Mouse (Mus musculus): ENCODE data around the gene U90926.

Gene U90926

DNA sequence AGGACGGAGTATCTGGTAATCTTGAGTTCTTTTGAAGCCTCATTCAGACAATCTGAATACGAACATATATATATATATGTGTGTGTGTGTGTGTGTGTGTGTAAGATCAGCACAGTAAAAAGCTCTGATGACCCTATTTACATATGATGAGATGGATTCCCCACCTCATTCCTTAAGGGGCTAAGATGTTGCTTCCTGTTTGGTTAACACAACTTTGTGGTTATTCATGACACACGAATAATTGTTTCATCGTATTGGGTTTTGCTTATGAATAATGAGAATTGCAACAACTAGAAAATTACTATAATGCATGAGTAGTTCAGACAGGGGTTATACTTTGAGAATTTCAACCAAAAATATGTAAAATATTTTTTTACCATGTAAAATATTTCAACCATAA, at the start of gene U90926:
TSS of gene U90926 (minus strand) at position 101 of the 400 bp plus-strand sequence.
- no peak for DNase-seq

DNA sequence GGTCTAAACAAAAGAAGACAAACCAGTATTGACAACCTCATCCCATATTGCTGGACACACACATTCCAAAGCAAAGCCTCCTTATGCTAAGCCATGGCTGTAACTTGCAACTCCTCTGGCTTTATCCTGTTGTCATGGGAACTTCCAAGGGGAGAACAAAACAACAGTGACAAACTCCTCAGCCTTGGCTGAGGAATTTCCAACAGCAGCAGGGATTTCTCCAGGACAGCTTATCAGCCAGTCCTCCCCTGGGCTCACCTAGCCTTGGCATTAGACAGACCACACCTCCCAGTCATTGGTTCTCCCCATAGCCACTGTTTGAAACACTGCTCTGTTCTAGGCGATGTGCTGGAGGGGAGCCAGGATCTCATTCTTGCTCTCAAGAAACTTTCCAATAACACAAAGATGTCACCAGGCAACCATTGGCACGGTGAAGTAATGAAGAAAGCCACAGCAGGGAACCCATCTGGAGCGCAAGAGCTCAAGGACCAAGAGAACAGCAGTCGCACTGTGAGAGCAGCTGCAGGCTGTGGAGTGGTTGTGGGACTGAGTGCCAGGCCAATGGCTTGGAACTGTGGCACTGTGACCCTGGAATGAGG, 48.7 kb upstream of the U90926 start:
- DNase-seq, result peak; percentile 17

GRCm38 (mm10) chr5:92262646-92263045, 47.4 kb upstream of the U90926 start:
- DNase-seq, result no peak

DNA sequence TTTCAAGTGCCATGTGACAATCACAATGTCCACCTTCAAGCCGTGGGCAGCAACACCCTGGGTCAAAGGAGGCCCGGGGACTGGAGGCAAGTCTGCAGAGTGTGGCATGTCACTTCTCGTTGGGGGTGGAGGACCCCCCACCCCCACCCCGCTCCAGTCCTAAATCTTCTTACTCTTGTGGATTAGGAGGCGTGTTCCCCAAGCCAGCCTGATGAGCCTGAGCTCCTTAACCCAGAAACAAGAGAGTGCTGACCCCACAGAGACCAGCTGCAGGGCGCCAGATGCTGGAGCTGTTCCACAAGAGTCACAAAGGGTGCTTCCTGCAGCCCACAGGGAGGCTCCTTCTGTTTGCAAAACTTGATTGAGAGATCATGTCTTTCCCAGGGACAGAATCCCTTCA, 41.0 kb upstream of the U90926 start, which contains the start of gene Ppef2:
TSS of gene Ppef2 (minus strand) at position 61 of the 400 bp plus-strand sequence.
- no peak for DNase-seq

GRCm38 (mm10) chr5:92254476-92254875, 39.3 kb upstream of the U90926 start:
- no peak for DNase-seq

DNA sequence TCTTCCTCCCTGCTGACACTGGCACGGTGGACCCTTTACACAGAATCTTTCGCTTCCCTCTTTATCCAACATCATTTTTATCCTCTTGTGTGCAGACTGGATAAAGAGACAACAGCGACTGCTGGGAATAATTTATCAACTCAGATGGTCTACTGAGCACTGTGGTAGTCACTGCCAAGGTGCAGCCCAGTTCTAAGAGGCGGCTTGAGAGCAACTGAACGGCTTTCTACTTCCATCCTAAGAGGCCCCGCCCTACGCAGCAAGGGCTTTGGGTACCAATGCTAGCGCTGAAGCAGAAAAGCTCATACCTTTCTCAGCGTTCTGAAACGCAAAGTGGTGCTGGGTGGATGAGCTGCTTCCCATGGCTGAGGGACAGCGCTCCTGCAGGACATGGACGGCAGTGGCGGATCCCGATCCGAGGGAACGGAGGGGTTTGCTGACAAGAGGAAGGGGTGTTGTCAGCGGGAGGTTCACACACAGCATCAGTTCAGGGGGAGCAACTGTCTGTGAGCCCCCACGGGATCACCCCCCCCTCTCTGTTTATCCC, 37.7 kb upstream of the U90926 start:
- no peak for DNase-seq

DNA sequence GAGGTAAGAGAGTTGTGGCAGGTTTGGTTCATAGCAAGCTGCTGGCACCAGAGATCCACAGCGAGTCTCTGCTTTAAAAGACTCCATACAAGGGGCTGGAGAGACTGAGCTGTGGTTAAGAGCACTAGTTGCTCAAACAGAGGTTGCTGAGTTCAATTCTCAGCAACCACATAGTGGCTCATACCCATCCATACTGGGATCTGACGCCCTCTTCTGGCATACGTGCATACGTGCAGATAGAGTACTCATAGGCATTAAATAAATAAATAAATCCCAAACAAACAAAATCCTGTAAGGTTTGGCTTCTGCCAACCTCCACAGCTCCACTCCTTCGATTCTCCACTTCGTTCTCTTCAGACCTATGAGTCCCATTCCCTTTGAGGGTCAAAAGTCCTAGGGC, 36.8 kb upstream of the U90926 start:
- no peak for DNase-seq

- no peak for DNase-seq
Measured at GRCm38 (mm10) chr5:92248614-92249013, 33.4 kb upstream of the U90926 start.

- DNase-seq, result no peak
Measured at GRCm38 (mm10) chr5:92245483-92245882, 30.3 kb upstream of the U90926 start.

- DNase-seq, result no peak
Measured at GRCm38 (mm10) chr5:92244900-92245299, 29.7 kb upstream of the U90926 start.

GRCm38 (mm10) chr5:92240769-92241168, 25.6 kb upstream of the U90926 start:
- no peak for DNase-seq

DNA sequence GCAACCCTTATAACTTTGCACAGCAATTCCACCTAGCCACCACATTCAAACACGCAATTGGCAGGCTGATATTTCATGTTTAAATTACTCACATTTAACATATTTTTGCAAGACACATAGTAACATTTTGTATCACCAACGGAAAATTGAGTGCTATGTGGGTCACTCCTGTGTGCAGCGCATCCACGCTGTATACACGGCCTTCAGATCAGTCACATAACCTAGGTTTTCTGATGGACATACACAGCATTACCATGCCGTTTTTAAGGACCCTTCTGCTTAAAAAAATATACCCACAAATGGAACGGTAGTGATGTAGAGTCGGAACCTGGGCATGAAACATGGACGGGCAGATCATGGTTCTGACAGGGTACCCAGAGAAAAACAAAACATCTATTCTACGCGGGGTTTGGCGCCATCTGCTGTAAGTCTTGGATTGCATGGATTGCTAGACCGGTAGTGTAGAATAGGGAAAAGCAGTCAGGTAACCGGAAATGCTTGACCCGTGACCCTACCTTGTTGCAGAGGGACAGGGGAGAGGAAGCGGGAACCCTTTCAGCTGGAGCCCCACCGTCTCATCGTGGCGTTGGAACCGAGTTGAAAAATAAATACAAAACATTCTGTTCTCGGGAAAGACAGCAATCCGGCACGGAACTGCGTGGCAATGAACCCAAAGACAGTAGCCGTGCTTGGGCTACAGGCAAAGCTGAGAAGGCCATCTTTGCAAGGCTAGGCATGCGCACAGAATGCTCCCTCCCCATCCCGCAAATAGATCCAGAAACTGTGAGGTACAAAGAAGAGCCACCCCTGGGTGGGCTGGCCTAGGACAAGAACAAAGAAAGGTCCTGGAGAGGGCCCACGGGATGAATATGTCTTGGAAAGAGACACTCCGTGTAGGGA, 24.4 kb upstream of the U90926 start:
- DNase-seq, result peak; percentile 68

GRCm38 (mm10) chr5:92234939-92235557, 19.8 kb upstream of the U90926 start:
- no peak for DNase-seq

GRCm38 (mm10) chr5:92233366-92233765, 18.2 kb upstream of the U90926 start:
- no peak for DNase-seq

DNA sequence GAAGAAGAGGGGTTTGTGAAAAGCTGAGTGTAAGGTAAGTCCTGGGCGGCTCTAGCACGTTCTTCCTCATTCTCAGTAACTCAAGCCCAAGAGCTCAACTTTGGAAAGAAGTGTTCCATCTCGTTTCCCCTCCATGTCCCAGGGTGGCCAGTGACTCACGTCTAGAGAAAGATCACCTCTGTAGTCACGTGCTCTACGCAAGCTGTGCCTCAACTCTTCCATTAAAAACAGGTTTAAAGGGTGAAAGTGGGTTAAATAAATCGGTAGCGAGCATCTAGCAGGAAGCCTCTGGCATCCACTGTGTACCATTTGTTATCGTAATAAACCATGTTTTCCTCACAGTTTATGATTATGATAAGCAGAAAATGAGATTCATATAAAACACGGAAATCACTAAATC, 16.6 kb upstream of the U90926 start:
- no peak for DNase-seq

DNA sequence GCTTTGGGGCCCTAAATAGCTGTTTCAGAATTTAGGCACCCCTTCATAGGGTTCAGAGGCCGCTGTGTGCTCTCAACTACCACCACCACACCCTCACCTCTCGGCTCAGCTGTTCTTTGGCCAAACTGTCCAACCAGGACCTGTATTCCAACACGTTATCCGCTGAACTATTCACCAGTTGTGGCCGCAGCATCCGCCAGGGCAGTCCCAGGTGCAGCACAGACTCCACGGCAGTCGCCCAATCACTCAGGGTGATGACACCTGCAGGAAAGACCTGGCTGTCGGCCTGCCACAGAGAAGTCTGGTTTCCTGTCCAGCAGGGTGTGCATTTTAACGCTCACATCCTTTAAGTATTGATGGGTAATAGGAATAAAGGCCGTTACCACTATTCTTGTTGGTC, 15.1 kb upstream of the U90926 start:
- no peak for DNase-seq

- DNase-seq, result no peak
Measured at GRCm38 (mm10) chr5:92229514-92229913, 14.3 kb upstream of the U90926 start.

GRCm38 (mm10) chr5:92228776-92229175, 13.6 kb upstream of the U90926 start:
- no peak for DNase-seq

GRCm38 (mm10) chr5:92227782-92228181, 12.6 kb upstream of the U90926 start:
- no peak for DNase-seq

GRCm38 (mm10) chr5:92220287-92220902, 5.2 kb upstream of the U90926 start:
- DNase-seq, result no peak

DNA sequence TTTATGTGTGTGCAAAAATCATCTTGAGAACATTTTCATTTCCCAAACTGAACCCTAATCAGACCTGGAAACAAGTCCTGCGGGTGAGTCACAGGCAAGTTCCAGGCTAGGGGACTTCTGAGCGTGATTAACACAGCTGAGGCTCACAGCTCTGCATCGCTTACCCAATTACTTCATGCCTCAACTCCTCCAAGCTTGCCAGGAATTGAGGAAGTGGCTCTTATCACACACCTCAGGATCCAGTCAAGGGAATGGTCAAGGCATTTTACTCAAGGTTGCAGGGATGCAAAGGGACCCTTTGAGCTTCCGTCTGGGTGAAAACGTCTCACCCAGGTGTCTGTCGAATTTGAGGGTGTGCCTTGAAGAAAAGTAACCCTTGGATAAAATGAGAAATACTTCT, 4.6 kb upstream of the U90926 start:
- no peak for DNase-seq

- no peak for DNase-seq
Measured at GRCm38 (mm10) chr5:92218915-92219793, 3.9 kb upstream of the U90926 start.

Measured in cerebellum, adult 8-10 months (tissue).